Mouse (Mus musculus) mature B cell (primary cell): ENCODE measurements around the gene Cux2.

ENCODE experiments used
- in situ Hi-C: fragments of 300-500 bp; cut with MboI; formaldehyde crosslinking; loops from 2 replicates; pipeline ENCODE4 v1.14.3; 2019

Cux2 gene

DNA sequence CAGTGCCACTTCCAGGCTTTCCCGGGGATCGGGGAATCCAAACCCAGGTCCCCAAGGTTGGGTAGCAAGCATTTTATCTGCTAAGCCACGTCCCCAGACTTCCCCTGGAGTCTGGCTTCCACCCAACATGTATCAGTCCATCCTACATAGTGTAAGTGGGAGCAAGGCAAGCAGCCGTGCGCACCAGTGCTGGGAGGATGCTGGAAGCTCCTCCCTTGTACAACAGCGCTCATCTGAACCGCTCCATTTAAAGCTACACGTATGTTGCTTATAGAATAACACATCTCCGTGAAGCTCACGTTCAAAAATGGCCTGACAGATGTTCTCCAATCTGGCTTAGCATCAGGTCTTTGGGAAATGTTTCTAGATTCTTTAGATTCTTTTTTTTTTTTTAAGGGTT, 86.9 kb downstream of the Cux2 start:
- in situ Hi-C loops: no loop called here

DNA sequence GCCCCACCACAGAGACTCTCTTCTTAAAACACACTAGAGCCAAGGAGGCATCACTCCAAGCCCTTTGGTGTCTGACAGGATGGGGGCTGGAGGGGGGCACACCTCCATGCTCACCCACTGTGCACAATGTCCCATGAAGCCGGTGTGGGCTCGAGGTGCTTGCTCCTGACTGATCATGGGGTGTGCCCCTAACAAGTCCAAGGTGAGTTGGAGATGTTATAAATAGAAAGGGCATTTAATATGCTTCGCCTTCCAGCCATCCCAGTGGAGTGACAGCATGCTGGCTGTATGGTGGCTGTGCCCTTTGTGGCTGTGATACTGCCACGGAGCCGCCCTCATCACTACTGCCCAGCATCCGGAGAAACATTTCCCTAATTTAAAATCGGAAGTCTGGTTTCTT, 87.5 kb downstream of the Cux2 start:
- in situ Hi-C loops: no loop called here

DNA sequence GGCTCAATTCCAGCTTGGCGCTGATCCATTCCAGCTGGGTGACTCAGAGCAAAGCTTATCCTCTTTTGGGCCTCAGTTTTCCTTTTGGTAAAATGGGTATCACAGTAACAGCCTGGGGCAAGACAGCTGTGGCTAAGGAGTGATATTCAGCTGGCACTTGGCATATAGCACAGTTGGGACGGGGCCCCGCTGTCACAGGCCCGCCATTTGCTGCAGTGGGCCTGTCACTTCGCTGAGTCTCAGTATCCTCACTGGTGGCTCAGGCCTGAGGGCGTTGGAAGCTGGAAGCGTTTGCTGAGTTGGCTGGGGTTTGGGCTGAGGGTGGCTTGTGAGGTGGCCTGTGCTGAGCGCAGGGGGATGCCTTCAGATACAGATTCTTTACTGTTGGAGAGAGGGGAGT, 88.6 kb downstream of the Cux2 start:
- in situ Hi-C loops: no loop called here

DNA sequence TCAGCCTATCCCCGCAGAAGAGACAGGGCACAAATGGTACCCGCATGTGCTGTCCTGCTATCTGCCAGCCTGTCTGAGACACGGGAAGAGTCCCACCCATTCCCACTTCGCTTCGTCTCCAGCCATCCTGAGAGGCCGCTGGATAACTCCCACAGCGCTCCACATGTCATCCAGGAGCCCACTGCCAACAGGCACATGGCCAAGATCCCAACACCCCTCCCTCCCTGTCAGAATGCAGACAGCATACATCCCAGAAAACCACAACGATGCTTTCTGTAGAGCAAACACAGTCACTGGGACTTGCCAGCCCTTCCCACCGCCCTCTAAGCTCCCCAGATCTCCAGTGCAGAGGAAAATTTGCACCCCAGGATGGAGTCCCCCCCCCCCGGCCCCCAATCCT, 90.2 kb downstream of the Cux2 start:
- in situ Hi-C loops: no loop called here

DNA sequence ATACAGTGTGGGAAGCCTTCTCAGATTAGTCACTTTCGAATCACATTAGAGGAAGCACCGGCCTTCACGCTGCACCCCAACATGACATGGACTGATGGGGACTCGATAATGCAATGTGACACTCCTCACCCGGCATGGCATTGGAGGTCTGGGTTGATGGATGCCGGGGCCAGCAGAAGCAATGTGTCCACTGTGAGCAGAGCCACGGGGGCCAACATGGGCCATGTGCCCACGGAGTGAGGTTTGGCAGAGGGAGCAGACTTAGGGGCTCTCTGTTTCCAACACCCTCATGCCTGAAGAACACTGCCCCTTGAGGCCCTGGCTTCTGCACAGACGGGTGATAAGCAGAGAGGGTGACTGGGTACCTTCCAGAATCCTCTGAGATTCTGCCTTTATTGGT, 91.4 kb downstream of the Cux2 start:
- in situ Hi-C loops: no loop called here

DNA sequence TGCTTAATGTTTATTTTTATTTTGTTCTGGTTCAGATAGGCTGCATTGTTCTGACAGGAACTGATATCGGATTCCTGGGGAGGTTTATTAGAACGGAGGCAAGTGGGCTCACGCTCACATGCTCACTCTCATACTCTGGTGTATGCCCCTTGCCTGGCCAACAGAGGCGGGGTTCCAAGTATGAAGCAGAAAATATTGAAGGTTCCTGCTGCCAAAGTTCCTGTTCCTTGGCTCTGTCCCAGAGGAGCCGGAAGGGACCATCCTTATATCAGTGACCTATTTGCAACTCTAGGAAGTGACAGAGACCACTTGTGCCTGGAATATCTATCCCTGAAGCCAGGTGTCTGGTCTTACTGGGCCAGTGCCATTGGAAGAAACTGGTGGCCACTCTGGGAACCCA, 94.1 kb downstream of the Cux2 start:
- in situ Hi-C loops: no loop called here

DNA sequence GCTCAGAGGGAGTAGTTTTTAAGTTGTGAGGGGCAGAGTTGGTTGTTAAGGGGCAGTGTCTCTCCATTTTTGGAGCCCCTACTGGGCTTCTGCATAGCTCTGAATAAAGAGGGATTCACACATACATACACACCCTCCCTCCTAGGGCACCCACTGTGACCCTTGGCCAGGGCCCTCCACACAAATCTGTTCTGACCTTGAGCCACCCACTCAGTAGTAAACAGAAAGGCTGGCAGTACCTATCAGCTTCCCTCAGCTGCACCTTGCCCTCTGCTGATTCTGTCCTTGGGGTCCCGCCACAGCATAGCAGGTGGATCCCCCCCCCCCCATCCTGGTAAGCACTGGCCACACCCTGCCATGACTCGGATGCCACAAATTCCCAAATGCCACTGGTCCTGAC, 99.7 kb downstream of the Cux2 start:
- in situ Hi-C loops: no loop called here

DNA sequence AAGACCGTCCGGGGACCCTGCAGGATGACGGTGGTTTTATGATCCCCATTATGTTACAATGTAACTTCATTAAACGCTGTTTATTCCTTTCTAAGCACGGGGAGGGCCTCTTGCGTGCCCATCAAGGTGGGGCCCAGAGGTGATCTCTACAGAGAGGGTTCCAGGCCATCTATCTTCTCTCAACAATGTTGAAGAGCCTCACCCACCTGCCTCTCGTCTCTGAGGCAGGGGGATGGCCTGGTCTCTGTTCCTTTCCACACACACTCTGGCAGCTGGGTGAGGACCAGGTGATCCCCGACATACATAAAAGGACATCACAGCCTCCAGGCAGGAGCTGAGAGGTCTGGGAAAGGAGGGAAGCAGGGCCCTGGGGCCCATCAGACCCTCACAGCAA, 100.9 kb downstream of the Cux2 start:
- in situ Hi-C loops: no loop called here

DNA sequence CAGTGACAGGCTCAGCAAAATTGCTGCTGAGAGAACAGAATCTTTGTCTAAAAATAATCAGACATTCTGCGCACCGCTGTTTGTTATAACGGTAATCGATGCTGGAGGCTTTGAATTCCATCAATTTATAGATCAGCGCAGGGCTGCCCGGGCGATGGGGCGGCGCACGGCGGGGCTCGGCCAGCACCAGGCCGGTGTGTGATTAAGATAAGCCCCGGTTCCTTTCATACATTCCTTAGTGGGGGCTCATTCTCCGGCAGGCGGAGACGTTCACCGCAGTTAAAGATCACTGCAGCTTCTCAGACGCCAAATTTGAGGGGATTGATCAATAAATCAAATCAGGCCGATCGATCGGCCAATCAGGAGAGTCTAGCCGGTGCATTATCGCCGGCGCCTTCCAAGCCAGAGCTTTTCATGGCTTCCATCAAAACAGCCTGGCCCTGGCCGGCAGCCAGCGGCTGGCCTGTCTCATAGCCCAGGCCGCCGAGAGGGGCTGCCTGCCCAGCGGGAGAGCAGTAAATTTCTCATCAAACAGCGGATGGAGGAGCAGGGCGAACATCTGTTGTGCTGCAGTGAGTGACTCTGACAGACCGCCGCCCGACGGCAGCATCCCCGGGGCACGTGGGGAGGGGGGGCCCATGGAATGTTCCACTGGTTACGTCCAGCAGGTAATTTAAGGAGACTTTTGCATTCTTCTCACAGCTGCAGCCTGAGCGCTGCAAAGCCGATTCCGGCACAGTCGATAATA, 101.4 kb downstream of the Cux2 start:
- in situ Hi-C loops: no loop called here

DNA sequence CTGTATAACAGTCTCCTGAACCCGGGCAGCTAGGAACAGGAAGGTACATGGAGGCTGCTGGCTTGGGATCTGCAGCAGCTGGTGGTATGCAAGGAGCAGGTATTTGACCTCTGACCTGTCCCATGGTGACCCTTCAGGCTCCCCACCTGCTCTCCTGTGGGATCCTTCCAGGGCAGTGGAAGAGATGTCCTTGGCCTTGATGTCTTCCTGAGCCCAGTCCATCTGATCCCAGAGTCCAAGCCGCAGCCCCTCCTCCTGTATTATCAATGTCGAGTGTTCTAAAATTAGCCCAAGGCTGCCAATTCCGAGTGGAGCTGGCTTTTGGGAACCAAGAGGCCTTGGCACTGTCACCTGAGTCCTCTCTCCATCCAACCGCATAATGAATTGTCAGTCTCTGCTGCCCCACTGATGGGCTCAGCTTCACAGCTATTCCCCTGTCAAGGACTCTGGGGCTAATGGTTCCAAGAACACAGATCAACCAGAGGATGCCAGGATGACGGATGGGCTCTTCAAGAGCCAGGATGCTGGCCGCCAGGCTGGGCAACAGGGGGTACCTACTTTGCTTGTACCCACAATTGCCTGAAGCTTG, 103.2 kb downstream of the Cux2 start:
- in situ Hi-C loops: no loop called here

DNA sequence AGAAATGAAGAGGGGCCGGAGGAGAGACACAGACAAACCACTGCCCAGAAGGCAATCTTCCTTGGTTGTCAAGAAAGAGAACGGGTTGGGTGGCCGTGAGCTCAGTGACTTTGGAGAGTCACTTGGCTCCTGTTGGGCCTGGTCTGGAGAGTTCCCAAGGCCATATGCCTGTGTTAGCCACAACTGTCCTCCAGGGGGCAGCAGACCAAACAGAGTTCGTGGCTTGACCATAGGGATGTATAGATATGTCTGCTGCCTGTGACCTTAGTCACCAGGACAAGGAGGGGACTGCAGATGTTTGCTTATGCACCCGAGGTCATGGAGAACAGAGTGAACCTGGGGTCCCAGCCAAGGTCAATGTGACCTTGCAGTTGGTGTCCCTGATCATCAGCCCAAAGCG, 104.1 kb downstream of the Cux2 start:
- in situ Hi-C loops: no loop called here

DNA sequence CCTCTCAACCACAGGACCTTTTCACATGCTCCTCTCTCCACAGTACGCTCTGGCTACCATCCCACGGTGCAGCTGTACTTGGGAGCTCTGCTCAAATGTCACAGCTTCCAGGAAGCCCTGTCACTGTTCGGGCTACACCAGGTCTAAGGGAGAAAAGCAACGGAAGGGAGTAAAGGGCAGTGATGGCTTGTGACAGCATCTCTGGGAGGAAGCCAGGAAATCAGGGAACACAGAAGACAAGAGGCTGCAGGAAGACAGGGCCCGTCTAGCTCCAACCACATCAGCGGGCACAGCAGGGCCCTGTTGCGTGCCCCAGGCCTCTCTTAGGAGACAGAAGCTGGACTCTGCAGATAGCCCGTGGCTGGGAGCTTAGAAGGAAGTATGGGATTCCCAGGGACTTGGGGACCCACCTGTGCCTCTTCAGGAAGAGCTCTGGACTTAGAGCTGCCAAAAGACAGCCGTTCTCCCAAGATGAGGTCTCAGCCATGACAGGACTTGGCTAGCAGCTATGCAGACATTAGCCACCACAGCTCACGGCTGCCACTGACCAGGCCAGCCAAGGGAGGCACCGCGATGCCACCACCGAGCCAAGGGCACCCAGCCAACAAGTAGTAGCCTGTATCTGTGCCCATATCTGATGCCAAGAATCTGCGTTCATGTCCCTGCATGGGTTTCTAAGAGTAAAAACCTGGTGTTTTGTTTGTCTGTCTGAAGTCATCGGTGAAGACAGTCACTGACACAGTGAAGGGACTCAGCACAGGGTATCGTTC, 105.7 kb downstream of the Cux2 start:
- in situ Hi-C loops: no loop called here

DNA sequence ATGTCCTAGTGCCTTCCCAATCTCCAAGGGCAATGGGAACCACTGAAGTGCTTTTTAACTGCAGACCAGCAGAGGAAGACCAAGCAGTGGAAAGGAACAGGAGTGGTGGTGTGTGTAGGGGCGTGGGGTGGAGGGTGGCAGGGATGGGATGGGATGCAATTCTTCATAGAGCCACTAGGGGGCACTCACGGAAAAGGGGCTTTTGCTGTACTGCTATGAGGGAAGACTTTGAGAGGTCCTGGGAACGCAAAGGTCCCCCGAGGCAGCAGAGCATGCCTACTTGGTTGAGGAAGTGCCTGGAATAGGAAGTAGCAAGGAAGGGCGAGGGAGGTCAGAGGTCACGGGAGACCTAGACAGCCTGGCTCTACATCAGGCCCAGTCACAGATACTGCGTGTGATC, 106.4 kb downstream of the Cux2 start:
- in situ Hi-C loops: no loop called here

DNA sequence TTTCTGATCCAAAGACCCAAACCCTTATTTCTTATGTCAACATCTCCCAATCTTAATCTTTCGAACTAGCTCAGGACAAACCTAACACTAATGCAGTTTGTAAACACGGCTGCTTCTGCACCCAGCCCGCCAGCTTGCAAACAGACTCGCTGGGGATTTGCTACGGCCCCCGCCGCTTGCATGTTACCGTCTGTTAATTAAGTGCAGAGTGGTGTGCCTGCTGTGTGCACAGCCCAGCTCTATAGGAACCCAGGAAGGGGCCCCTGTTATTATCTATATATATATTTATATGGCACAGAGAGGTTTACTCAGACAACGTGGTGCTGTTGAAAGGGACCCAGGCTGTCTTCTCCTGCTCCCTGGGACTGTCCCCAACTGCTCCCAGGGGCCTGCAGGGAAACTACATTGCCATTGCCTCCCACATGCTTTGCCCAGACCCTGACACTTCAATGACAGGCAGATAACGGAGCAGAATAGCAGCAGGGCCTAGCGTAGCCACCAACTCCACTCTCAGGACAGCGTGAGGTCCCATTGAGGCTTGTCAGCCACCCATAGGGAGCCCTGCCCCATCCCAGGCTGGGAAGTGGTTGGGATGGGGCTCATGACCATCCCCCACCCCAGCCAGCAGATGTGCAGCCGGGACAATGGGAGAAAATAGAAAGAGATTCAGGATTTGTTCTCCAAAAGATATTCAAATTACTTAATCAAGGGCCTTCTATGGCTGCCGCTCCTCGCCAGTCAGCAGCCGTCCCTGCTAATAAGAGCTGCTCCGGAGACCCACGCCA, 111.6 kb downstream of the Cux2 start:
- in situ Hi-C loops: no loop called here

DNA sequence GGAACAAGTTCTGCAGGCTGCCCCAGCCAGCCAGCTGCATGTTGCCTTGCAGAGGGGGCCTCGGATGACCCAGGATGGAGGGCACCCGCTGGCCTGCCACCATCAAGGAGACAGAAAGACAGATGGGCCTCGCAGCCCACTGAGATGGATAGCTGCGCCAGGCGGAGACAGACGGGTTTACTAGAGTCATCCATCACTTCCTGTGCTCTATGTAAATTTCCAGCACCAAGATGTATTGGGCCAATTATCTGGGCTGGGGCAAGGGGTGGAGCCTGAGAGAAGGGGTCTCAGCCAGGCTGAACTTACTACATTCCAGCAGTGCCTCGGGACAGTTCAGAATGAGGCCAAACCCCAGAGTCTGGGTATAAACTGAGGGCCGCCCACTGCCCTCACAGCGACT, 119.6 kb downstream of the Cux2 start:
- in situ Hi-C loops: no loop called here

DNA sequence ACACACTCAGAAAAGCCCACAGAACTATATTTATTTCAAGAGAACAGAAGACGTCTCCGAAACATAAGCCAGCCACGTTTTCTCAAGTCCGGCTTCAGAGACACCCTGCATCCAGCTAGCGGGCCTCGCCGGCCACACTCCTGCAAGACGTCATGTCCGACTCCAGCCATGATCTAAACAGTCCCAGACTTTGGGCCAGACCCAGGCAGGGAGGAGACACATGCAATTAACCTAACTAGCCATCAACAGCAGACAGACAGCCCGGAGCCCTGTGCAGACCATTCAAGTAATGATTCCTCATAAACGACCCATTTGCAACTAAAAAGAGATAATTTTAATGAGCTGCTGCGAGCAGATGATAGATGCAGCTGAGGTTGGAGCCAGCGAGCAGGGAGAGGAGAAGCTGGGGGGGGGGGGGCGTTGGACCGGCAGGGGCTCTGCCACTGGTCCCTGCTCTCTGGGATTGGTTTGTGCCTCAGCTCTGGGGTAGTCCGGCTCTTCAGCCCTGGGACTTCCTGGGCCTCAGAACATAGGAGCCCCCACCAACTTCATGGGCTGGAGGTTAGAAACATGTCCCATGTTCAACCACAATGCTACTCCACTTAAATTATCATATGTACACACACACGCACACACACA, 121.4 kb downstream of the Cux2 start:
- in situ Hi-C loops: no loop called here

DNA sequence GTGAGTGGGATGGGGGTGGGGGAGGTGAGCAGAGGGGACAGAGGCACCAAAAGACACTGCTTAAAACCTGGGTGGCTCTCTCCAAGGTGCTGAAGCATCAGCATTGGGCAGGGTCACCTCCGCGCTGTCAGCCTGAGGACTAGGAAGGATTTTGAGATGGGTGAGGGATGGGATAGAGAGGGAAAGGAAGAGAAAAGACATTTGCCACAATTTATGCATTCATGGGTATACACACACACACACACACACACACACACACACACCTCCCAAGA, 123.4 kb downstream of the Cux2 start:
- in situ Hi-C loops: no loop called here

DNA sequence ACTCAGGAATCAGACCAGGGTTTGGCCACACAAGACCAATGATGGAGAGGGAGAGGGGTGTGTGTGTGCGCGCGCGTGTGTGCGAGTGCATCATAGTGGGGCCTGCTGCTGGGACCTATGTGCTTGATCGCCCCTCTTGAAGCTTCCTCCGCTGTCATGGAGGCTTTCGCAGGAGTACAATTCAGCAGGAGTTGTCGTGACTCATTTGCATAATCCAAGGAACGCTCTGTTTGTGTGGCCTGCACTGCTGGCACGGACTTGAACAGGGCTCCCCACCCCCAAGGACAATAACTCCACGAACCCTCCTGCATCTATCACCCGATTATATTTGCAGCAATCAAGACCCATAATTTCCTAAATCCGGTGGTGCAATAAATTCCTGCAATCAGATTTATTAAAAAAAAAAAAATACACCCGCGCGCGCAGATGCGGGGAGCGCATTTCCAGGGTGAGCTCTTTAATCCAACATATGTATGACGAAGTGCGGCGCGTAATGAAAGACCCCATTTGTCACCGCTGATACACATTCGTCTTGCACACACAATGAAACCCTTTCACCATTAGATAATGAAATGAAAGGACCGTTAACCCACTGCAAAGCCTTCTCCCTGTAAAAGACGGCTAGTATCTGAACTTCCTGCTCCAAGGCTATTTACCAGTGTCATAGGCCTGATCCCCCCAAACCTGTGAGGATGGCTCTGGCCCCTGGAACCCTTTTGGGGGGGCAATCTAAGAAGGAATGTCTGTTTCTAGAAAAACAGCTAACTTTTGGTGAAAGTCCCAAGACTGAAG, 124.0 kb downstream of the Cux2 start:
- in situ Hi-C loops: no loop called here

DNA sequence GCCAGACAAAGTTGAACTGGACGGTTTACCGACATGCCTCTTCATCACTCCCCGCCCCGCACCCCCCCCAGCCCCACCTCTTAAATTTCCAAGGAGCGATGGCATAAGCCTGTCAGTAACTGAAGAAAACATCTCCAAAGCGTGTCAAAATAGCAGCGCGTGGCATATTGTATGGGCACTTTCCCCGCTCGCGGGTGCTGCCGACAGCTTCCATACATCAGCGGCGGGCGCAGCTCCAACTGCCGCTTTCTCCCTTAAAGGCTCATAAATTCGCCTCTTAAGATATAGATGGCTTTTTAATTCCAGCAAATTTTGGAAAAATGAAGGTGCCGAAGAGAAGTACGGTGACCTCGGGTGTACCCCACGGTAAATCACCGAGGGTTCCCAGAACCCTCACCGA, 124.6 kb downstream of the Cux2 start:
- in situ Hi-C loops: no loop called here

DNA sequence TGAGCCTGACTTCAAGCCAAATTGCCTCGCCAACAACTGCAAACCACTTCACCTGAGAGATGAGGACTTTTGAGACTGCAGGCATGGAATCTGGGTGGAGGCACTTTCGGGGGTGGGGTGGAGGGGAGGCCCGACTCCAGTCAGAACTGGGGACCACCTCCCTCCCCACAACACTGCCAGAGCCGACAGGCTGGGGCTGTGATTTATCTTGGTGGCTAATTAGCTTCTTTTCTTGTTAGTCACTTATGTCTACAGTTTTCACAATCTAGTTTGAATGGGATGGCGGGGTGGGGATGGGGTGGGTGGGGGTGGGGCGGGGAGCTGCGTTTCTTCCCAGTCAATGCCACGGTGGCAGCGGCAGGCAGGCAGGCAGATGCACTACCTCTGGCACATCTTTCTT, 125.5 kb downstream of the Cux2 start:
- in situ Hi-C loops: no loop called here
